Mouse (Mus musculus): ENCODE data around the gene Smok3a.
"Not testable (repeated sequence)": the region's sequence is repeated elsewhere in the genome, so short reads cannot be mapped to it uniquely, and the experiment has no call there.

Smok3a gene

GRCm38 (mm10) chr5:138020961-138021479, at the start of gene Smok3a, which contains the start of gene Smok3b:
Smok3a (plus strand) TSS chr5:138021261.
Smok3b (plus strand) TSS chr5:138021429.
- not testable (repeated sequence) for DNase-seq (ENCODE audit: low spot score)

- no peak for DNase-seq (ENCODE audit: low spot score)
Measured at GRCm38 (mm10) chr5:137973161-137973560, 47.9 kb upstream of the Smok3a start.

DNA sequence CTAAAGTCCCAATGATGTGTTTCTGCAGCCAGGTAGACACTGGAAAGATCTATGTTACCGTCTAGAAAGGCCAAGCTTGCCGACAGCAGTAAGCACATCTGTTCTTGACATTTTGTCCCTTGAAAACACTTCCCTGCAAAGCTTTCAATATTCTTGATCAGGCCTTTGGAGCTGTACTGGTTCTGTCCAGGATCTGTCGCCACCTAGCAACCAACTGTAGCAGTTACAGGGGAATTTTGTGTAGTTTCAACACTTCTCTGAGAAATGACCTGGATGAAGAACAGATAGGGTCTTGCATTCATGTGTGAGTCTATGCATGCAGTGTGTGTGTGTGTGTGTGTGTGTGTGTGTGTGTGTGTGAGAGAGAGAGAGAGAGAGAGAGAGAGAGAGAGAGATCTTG, 47.3 kb upstream of the Smok3a start:
- no peak for DNase-seq (ENCODE audit: low spot score)

- no peak for DNase-seq (ENCODE audit: low spot score)
Measured at GRCm38 (mm10) chr5:137974724-137975123, 46.3 kb upstream of the Smok3a start.

- no peak for DNase-seq (ENCODE audit: low spot score)
Measured at GRCm38 (mm10) chr5:137975434-137975833, 45.6 kb upstream of the Smok3a start.

DNA sequence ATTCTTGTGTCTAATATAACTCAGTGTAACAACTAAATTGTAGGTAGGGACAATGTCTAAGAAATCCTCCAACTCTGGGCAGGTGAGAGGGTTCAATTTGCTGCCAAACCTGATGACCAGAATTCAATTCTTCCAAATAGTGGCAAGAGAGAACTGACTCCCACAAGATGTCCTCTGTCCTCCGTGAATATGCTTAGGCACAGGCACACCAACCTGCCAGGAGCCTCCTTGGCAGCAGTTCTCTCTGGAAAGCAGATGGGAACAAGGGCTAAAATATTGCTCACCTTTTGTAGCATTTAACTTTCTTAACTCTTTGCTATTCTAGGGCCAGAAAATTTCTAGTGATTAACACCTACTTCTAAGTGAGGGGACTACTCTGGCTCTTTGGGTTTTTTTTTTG, 43.8 kb upstream of the Smok3a start:
- no peak for DNase-seq (ENCODE audit: low spot score)

- DNase-seq (ENCODE audit: low spot score) = no peak
Measured at GRCm38 (mm10) chr5:137979081-137979480, 42.0 kb upstream of the Smok3a start.

DNA sequence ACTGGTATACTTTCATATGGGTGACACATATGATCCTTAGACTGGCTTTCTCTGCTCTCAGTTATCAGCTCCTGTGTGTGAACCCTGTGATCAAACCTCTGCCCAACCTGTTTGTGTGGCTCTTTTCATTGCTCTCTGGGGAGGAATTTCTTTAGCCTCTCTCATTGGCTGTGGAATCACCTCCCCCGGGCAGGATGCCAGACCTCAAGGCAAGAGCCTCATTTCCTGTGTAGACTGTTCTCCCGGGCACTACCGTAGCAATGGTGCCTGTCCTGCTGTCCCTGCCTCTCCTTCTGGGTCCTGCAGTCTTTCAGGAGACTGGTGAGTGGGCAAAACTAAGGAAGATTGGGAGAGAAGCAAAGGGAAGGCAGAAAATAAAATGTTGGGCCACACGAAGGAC, 39.8 kb upstream of the Smok3a start, which contains the start of gene Azgp1:
Azgp1 (plus strand) TSS at position 221 of the 400 bp plus-strand sequence.
- DNase-seq (ENCODE audit: low spot score) = no peak

GRCm38 (mm10) chr5:137986351-137986750, 34.7 kb upstream of the Smok3a start:
- DNase-seq (ENCODE audit: low spot score) = no peak

GRCm38 (mm10) chr5:138009437-138009836, 11.6 kb upstream of the Smok3a start:
- DNase-seq (ENCODE audit: low spot score) = no peak

DNA sequence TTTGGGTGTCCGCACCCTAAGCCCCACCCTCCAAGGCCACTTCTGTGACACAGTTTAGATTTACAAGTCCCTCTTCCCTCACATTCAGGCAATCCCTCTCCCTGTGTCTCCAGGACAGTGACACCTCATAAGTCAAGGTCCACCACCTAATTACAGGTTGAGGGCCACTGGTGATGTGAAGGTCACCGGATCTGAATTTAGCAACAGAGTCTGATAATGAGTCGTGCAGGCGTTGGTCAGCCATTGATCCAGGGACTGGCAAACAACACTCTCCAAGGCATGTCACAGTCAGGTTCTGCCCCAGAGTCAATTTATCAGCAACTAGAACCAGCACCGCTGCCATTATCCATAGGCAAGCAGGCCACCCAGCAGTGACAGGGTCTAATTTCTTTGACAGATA, 8.7 kb upstream of the Smok3a start:
- no peak for DNase-seq (ENCODE audit: low spot score)

- DNase-seq (ENCODE audit: low spot score) = no peak
Measured at GRCm38 (mm10) chr5:138016530-138016929, 4.5 kb upstream of the Smok3a start.

DNA sequence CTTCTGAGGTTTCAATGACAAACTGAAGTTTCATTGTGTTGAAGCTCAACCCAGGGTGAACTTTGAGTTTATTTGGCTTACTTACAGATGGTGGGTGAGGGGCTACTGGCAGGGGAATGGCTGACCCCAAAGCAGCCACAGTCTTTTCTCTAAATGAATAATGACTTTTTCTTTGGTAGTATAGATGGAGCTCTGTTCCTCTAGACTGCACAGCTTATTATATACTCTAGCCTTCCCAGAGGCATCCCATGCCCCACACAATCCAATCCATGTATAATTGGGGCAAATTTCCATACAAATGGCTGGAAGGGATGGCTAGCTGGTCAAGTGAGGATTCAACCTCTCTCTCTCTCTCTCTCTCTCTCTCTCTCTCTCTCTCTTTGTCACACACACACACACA, 4.1 kb upstream of the Smok3a start:
- no peak for DNase-seq (ENCODE audit: low spot score)

- not testable (repeated sequence) for DNase-seq (ENCODE audit: low spot score)
Measured at GRCm38 (mm10) chr5:138019577-138019976, 1.5 kb upstream of the Smok3a start.

GRCm38 (mm10) chr5:138052894-138053293, 31.8 kb downstream of the Smok3a start, which contains the start of gene Smok3c:
Smok3c (plus strand) TSS chr5:138053194.
- not testable (repeated sequence) for DNase-seq (ENCODE audit: low spot score)

- DNase-seq (ENCODE audit: low spot score) = no peak
Measured at GRCm38 (mm10) chr5:138073803-138074202, 52.7 kb downstream of the Smok3a start.

DNA sequence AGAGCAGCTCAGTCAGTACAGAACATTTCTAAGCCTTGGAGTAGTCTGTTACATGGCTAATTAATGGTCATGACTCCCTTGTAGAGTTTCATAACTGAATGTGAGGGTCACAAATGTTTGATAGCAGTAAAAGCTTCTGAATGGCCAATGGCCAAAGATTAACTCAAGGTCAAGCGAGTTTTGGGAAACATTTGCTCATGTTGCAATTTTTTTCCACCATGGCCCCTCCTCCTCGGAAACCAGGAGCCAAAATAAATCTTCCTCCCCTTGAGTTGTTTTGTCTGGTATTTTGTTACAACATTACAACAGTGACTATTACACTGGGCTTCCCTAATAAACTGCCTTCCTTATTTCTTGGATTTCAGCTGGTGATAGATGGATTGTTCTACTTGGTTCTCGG, 54.6 kb downstream of the Smok3a start:
- no peak for DNase-seq (ENCODE audit: low spot score)

GRCm38 (mm10) chr5:138076148-138076547, 55.1 kb downstream of the Smok3a start:
- DNase-seq (ENCODE audit: low spot score) = no peak

DNA sequence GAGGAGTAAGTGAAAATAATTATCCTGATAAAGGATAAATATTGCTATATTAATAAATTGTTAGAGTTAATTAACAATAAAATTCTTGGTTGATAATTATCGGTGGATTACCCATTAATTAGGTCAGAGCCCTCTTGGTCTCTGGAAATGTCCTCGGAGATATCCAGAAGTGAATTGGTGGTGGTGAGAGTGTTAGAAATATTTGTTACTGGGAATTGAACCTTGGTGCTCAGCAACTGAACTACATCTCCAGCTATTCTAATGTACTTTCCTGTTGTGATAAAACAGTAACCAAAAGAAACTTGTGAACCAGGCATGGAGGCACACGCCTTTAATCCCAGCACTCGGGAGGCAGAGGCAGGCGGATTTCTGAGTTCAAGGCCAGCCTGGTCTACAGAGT, 59.4 kb downstream of the Smok3a start:
- DNase-seq (ENCODE audit: low spot score) = no peak

GRCm38 (mm10) chr5:138081446-138081845, 60.4 kb downstream of the Smok3a start:
- no peak for DNase-seq (ENCODE audit: low spot score)

GRCm38 (mm10) chr5:138083318-138083900, 62.3 kb downstream of the Smok3a start:
- no peak for DNase-seq (ENCODE audit: low spot score)

GRCm38 (mm10) chr5:138083936-138084335, 62.9 kb downstream of the Smok3a start:
- no peak for DNase-seq (ENCODE audit: low spot score)

Measured in ovary, postnatal 36 days (tissue).